Mouse (Mus musculus) stomach, postnatal 0 days (tissue): ENCODE measurements around the gene Scn1b. TPM values are rescaled to one million over a fixed set of nuclear protein-coding genes. Genes with fewer than 3 reads are reported as not detected.

Experiments used
- ATAC-seq: fragments of 200-750 bp; cut with Nextera tagmentation; 2 replicates; pipeline ENCODE4 v1.8.0; 2017; ENCODE audit not compliant: low FRiP score, low TSS enrichment
- DNase-seq: peaks from one replicate; pipeline ENCODE4 v3.0.0-alpha.2; 2016; ENCODE audit warnings: low spot score
- H3K27ac ChIP-seq: fragments of 300-500 bp; sonication (generic); replicated peaks from 2 replicates; pipeline ENCODE4 v1.5.1; 2014; ENCODE audit warnings: mild to moderate bottlenecking, control low read depth
- H3K27me3 ChIP-seq: fragments of 300-500 bp; sonication (generic); 2 replicates; pipeline ENCODE4 v1.6.1; 2014; ENCODE audit warnings: low read length; ENCODE audit not compliant: control insufficient read depth, insufficient read depth
- H3K36me3 ChIP-seq: fragments of 300-500 bp; sonication (generic); 2 replicates; pipeline ENCODE4 v1.6.1; 2014; ENCODE audit warnings: low read length, mixed read lengths; ENCODE audit not compliant: control insufficient read depth, insufficient read depth
- H3K4me1 ChIP-seq: fragments of 300-500 bp; sonication (generic); replicated peaks from 2 replicates; pipeline ENCODE4 v1.6.1; 2014; ENCODE audit warnings: antibody characterized with exemption; ENCODE audit not compliant: control insufficient read depth, insufficient read depth
- H3K4me2 ChIP-seq: fragments of 300-500 bp; sonication (generic); replicated peaks from 2 replicates; pipeline ENCODE4 v1.6.1; 2014; ENCODE audit warnings: low read depth, mild to moderate bottlenecking, control low read depth, moderate library complexity
- H3K4me3 ChIP-seq: fragments of 300-500 bp; sonication (generic); 2 replicates; pipeline ENCODE4 v1.5.1; 2014; ENCODE audit warnings: low read depth, low read length, control low read depth
- H3K9ac ChIP-seq: fragments of 300-500 bp; sonication (generic); 2 replicates; pipeline ENCODE4 v1.6.1; 2014; ENCODE audit warnings: mild to moderate bottlenecking, low read length, control low read depth, mixed read lengths
- H3K9me3 ChIP-seq: fragments of 300-500 bp; sonication (generic); 2 replicates; pipeline ENCODE4 v1.6.1; 2016; ENCODE audit warnings: low read length; ENCODE audit not compliant: control insufficient read depth
- CTCF ChIP-seq: IDR thresholded peaks from 2 replicates; pipeline ENCODE4 v1.5.1; 2016; ENCODE audit warnings: antibody characterized with exemption, low read depth, mild to moderate bottlenecking, moderate library complexity
- EP300 ChIP-seq: optimal IDR thresholded peaks from 2 replicates; pipeline ENCODE3; 2016; ENCODE audit warnings: antibody characterized with exemption
- WGBS: fragments of 180-500 bp; shearing (Covaris S2); extraction: QIAGEN DNeasy Blood & Tissue Kit; methylation state at CpG from one replicate; pipeline ENCODE4 v1.1.7; 2014; 5-methylcytosine and 5-hydroxymethylcytosine counted together
- polyA plus RNA-seq: library from polyadenylated mRNA; unstranded; fragments of >200 nt; fragmentation: Nextera tagmentation; extraction: Ambion mirVana; gene quantifications from 2 replicates; pipeline ENCODE4 v1.2.1, GENCODE M21; 2015

Gene Scn1b
- polyA plus RNA-seq, result 2.3 and 2.5 TPM in 2 replicates

- ATAC-seq, result peak; percentile 72
- peak within 1 kb of the TSS; percentile 65 for H3K4me3 ChIP-seq
- 2% methylated on average over 46 of the region's 60 CpGs for WGBS
- TF ChIP-seq EP300 (no peak), CTCF (no peak)
- DNase-seq, result peak; percentile 74
- no peaks in the 10 kb centered on the region for H3K27me3 ChIP-seq
- peak within 1 kb of the TSS; percentile 63 for H3K9ac ChIP-seq
- H3K27ac ChIP-seq, result no peak within 1 kb of the TSS
- peaks cover 13% of the 10 kb centered on the region for H3K36me3 ChIP-seq
- no peaks in the 10 kb centered on the region for H3K4me1 ChIP-seq
- peak within 1 kb of the TSS; percentile 98 for H3K4me2 ChIP-seq
- H3K9me3 ChIP-seq, result no peaks in the 10 kb centered on the region
Measured at GRCm38 (mm10) chr7:31126851-31127724, at the start of gene Scn1b. Gene Scn1b, minus strand, starts transcription at chr7:31127003.

GRCm38 (mm10) chr7:31175096-31175495 is 48.3 kb upstream of the Scn1b start:
- Histone ChIP-seq H3K4me3 (no peak overlapping the region), H3K4me2 (no peak overlapping the region), H3K4me1 (no peaks in the 10 kb centered on the region), H3K9me3 (no peaks in the 10 kb centered on the region), H3K9ac (no peak overlapping the region), H3K27me3 (no peaks in the 10 kb centered on the region), H3K27ac (no peak overlapping the region), H3K36me3 (no peaks in the 10 kb centered on the region)
- TF ChIP-seq CTCF (no peak), EP300 (no peak)
- ATAC-seq (no peak), DNase-seq (no peak)
- 85% methylated on average over 3 of the region's 3 CpGs for WGBS

DNA sequence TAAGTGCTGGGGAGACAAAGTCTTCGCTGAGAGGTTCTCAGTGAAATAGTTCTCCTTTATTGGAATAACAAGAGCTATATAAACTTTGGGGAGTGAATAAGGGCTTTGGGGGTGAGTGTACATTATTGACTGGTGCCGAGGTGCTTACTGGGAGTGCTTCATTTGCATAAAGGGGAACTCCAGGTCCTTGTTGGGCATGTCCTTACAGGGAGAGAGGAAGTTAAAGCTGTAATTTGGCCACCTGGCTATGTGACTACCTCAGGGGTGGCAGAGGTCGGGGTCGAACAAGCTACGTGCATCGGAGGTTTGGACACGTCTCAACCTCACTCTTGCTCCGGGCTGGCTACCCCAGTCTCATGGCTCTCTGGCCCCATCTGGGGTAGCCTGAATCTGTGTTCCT is 47.7 kb upstream of the Scn1b start:
- no peaks in the 10 kb centered on the region for H3K36me3 ChIP-seq
- TF ChIP-seq CTCF, result no peak
- no peak for TF ChIP-seq EP300
- 70% methylated on average over 8 of the region's 8 CpGs for WGBS

DNA sequence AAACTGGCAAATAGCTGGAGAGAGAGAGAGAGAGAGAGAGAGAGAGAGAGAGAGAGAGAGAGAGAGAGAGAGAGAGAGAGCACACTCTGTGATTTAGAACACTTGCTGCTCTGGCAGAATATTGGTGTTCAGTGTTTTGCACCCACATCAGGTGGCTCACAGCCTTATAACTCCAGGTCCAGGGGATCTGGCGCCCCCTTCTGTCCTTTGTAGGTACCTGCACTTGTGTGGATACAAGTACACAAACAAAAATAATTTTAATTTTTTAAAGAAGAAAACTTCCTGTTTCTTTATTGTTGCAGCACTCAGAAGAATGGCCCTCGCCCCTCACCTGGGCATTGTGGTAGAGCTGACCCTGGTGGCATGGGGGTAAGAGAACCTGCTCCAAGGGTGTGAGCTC is 45.4 kb upstream of the Scn1b start:
- H3K4me2 ChIP-seq, result no peak overlapping the region
- no peaks in the 10 kb centered on the region for H3K36me3 ChIP-seq
- H3K9ac ChIP-seq, result no peak overlapping the region
- WGBS, result 26% methylated on average over 2 of the region's 2 CpGs
- H3K9me3 ChIP-seq, result no peaks in the 10 kb centered on the region
- TF ChIP-seq EP300, result no peak
- TF ChIP-seq CTCF, result peak; percentile 77
- H3K4me3 ChIP-seq, result no peak overlapping the region
- H3K27ac ChIP-seq, result no peak overlapping the region
- ATAC-seq (no peak), DNase-seq (peak; percentile 34)
- H3K4me1 ChIP-seq, result no peaks in the 10 kb centered on the region
- H3K27me3 ChIP-seq, result no peaks in the 10 kb centered on the region

More for the DNA sequence above, 47.7 kb upstream of the Scn1b start:
- Histone ChIP-seq H3K27ac (no peak overlapping the region), H3K9me3 (no peaks in the 10 kb centered on the region), H3K27me3 (no peaks in the 10 kb centered on the region), H3K4me3 (no peak overlapping the region), H3K4me2 (no peak overlapping the region), H3K4me1 (no peaks in the 10 kb centered on the region), H3K9ac (no peak overlapping the region)
- DNase-seq, result no peak
- ATAC-seq, result no peak

DNA sequence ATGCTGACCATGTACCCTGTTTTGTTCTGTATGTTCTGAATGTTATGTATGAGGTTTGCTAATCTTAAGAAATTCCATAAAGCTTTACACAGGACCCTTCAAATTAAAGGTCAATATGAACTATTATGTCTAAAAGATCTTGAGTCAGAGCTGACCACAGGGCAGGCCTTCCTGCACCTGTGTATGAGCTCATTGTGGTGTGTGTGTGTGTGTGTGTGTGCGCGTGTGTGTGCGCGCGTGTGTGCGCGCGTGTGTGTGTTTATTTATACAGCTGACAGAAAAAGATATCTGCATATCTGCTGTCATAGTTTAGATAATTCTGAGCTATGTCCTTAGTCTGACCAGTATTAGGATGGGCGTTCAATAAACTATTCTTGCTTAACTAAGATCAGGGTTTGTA is 43.7 kb upstream of the Scn1b start:
- no peak for ATAC-seq
- Histone ChIP-seq H3K36me3 (no peaks in the 10 kb centered on the region), H3K4me3 (no peak overlapping the region), H3K9me3 (no peaks in the 10 kb centered on the region), H3K27ac (no peak overlapping the region), H3K27me3 (no peaks in the 10 kb centered on the region), H3K4me1 (no peaks in the 10 kb centered on the region), H3K9ac (no peak overlapping the region), H3K4me2 (no peak overlapping the region)
- no peak for DNase-seq
- WGBS, result 92% methylated on average over 9 of the region's 9 CpGs
- TF ChIP-seq EP300 (no peak), CTCF (no peak)

GRCm38 (mm10) chr7:31168412-31168811 is 41.6 kb upstream of the Scn1b start:
- H3K36me3 ChIP-seq, result no peaks in the 10 kb centered on the region
- no peak overlapping the region for H3K9ac ChIP-seq
- 0 out of 2 replicates have a peak, but pooled peaks have one; percentile 24 for ATAC-seq
- no peaks in the 10 kb centered on the region for H3K9me3 ChIP-seq
- H3K4me1 ChIP-seq, result no peaks in the 10 kb centered on the region
- no peak overlapping the region for H3K4me2 ChIP-seq
- H3K27ac ChIP-seq, result no peak overlapping the region
- H3K27me3 ChIP-seq, result no peaks in the 10 kb centered on the region
- no peak overlapping the region for H3K4me3 ChIP-seq
- no peak for DNase-seq
- TF ChIP-seq CTCF, result peak; percentile 10; the same call in 1 of the 2 replicates
- TF ChIP-seq EP300, result no peak
- 21% methylated on average over 8 of the region's 8 CpGs for WGBS
